Mouse (Mus musculus): ENCODE data around the gene Mc3r. TPM values are rescaled to one million over a fixed set of nuclear protein-coding genes. Genes with fewer than 3 reads are reported as not detected.
A peak's percentile ranks its signal among the peaks of the same experiment; 100 is the strongest.

Gene Mc3r
- total and polyA plus RNA-seq, 3 experiments: not detected

DNA sequence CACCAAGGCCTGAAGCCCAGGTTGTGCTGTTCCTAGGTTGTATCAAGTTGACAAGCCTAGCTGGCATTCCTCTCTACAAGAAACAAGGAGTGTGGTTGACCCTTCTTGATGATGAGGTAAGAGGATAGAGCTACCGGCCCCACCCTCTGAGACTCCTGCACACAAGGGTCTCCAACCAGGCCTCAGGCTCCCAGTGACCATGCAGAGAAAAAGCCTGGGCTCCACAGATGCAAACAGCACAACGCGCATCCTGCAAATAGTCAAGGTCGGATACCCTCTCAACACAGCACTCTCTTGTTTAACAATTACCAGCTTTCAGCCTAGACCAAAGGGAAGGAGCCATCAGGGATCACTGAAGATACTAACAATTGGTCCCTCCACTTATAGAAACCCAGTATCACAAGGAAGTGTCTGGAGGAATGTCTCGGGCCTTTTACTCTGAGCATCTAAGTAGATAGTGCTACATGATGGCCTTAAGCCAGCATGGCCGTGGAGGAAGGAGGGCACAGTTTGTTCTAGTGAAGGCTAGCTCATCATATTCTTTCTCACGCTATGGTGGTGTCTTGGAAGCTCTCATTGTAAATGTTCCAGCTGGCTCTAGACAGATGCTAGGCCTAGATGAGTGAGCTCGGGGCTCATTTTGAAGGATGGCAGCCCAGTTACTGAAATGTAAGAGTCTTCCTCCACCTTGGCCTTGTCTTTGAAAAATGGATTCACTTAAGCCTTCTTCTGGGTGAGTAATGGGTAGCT is 24.7 kb upstream of the Mc3r start:
- H3K79me2 ChIP-seq (replicated peaks; ENCODE audit: control insufficient read depth, extremely low read depth, insufficient read depth, poor library complexity, severe bottlenecking): no peaks in the 10 kb centered on the region
- in situ Hi-C loops (cut with MboI; ENCODE audit: low pct_ligation_motif_present, low pct_unique_long_range_greater_than_20kb, low sequenced_read_pairs) (loop anchor here (10.0 kb wide), 1 partner anchor 221 kb away; the partner anchor contains the start of gene Rtf2), dilution Hi-C loops (cut with MboI; ENCODE audit: extremely low pct_ligation_motif_present, extremely low pct_unique_long_range_greater_than_20kb, low sequenced_read_pairs) (no loop called here)
- peaks cover 2% of the 10 kb centered on the region for H3K9me3 ChIP-seq (replicated peaks; ENCODE audit: low read length)
- no peak overlapping the region for H3K27ac ChIP-seq (ENCODE audit: insufficient read depth, low read depth)
- TF ChIP-seq CHD2 (IDR thresholded peaks at IDR 0.05; ENCODE audit: low read length) (no peak), SMC3 (IDR thresholded peaks at IDR 0.05; ENCODE audit: low read depth, low read length) (no peak)
- H3K4me1 ChIP-seq (ENCODE audit: control insufficient read depth in 1 of 2, insufficient read depth in 2 of 2): 0 out of 4 replicates have a peak, but pooled peaks cover 0 to 2% of the 10 kb centered on the region in 2 experiments
- no peak overlapping the region for H3K9ac ChIP-seq (ENCODE audit: insufficient read depth, low read depth)
- H3K36me3 ChIP-seq (replicated peaks in 1 of 2; ENCODE audit: control insufficient read depth in 1 of 2, insufficient read depth in 1 of 2, low read length in 1 of 2): no peaks in the 10 kb centered on the region
- no peak overlapping the region for H3K4me2 ChIP-seq (ENCODE audit: insufficient read depth, low read depth, poor library complexity, severe bottlenecking)
- no peak overlapping the region for H3K4me3 ChIP-seq (replicated peaks in 1 of 3; ENCODE audit: low read depth in 2 of 3, low read length in 2 of 3, poor library complexity in 1 of 3)
- DNase-seq (ENCODE audit: extremely low read depth): no peak
- peaks cover 42% of the 10 kb centered on the region for H3K27me3 ChIP-seq (replicated peaks)

GRCm38 (mm10) chr2:172226945-172227344 is 21.3 kb upstream of the Mc3r start:
- no peak for TF ChIP-seq USF1 (IDR thresholded peaks at IDR 0.05; ENCODE audit: low read depth, low read length)
- TF ChIP-seq MAX (IDR thresholded peaks at IDR 0.05; ENCODE audit: low read length): no peak
- no peak for TF ChIP-seq TCF12 (IDR thresholded peaks at IDR 0.05; ENCODE audit: low read depth, low read length)
- TF ChIP-seq POLR2AphosphoS2 (IDR thresholded peaks at IDR 0.05; ENCODE audit: low read depth, low read length): no peak
- no peak for TF ChIP-seq PAX5 (IDR thresholded peaks at IDR 0.05; ENCODE audit: low read length)
- no peak for TF ChIP-seq USF2 (conservative IDR thresholded peaks at IDR 0.05; ENCODE audit: low read depth, low read length)
- TF ChIP-seq ZKSCAN1 (IDR thresholded peaks at IDR 0.05; ENCODE audit: borderline replicate concordance, low read depth, low read length): no peak
- TF ChIP-seq BHLHE40 (IDR thresholded peaks at IDR 0.05; ENCODE audit: low read depth, low read length): no peak
- TF ChIP-seq KAT2A (IDR thresholded peaks at IDR 0.05; ENCODE audit: insufficient replicate concordance, low read length): no peak
- no peak for TF ChIP-seq JUN (IDR thresholded peaks at IDR 0.05; ENCODE audit: insufficient read depth, low read depth, low read length)
- no peak for TF ChIP-seq TBP (conservative IDR thresholded peaks at IDR 0.05; ENCODE audit: low read depth, low read length)
- peak in 1 of 2 experiments; percentile 81; a peak in 3 of 4 replicates for TF ChIP-seq CTCF (conservative IDR thresholded peaks at IDR 0.05 in 1 of 2, IDR thresholded peaks at IDR 0.05 in 1 of 2; ENCODE audit: low read depth in 2 of 2, low read length in 2 of 2)
- no peak for TF ChIP-seq RCOR1 (conservative IDR thresholded peaks at IDR 0.05; ENCODE audit: low read depth, low read length)
- no peak for TF ChIP-seq EP300 (IDR thresholded peaks at IDR 0.05; ENCODE audit: low read length)
- no peak for TF ChIP-seq CHD2 (IDR thresholded peaks at IDR 0.05; ENCODE audit: low read length)
- no peak for TF ChIP-seq MAZ (IDR thresholded peaks at IDR 0.05; ENCODE audit: low read depth, low read length)
- TF ChIP-seq JUND (conservative IDR thresholded peaks at IDR 0.05; ENCODE audit: low read depth, low read length): no peak
- TF ChIP-seq GABPA (IDR thresholded peaks at IDR 0.05; ENCODE audit: insufficient replicate concordance, low read depth, low read length): no peak
- no peak for TF ChIP-seq MYC (IDR thresholded peaks at IDR 0.05; ENCODE audit: low read depth, low read length)
- peak; percentile 82 for TF ChIP-seq RAD21 (IDR thresholded peaks at IDR 0.05; ENCODE audit: low read depth, low read length)
- TF ChIP-seq MAFK (IDR thresholded peaks at IDR 0.05; ENCODE audit: insufficient replicate concordance, low read length): no peak
- TF ChIP-seq SIN3A (IDR thresholded peaks at IDR 0.05; ENCODE audit: low read length): no peak
- TF ChIP-seq SMC3 (IDR thresholded peaks at IDR 0.05; ENCODE audit: low read depth, low read length): peak; percentile 87
- TF ChIP-seq POLR2A (IDR thresholded peaks at IDR 0.05; ENCODE audit: low read depth, low read length): no peak
- TF ChIP-seq ZC3H11A (IDR thresholded peaks at IDR 0.05; ENCODE audit: low read depth, low read length): peak; percentile 35; the same call in 1 of the 2 replicates
- Histone ChIP-seq H3K27ac (ENCODE audit: insufficient read depth, low read depth) (no peak overlapping the region), H3K27me3 (replicated peaks) (peaks cover 60% of the 10 kb centered on the region), H3K4me3 (replicated peaks in 1 of 3; ENCODE audit: low read depth in 2 of 3, low read length in 2 of 3, poor library complexity in 1 of 3) (no peak overlapping the region), H3K9me3 (replicated peaks; ENCODE audit: low read length) (peaks cover 2% of the 10 kb centered on the region), H3K36me3 (replicated peaks in 1 of 2; ENCODE audit: control insufficient read depth in 1 of 2, insufficient read depth in 1 of 2, low read length in 1 of 2) (no peaks in the 10 kb centered on the region), H3K4me1 (ENCODE audit: control insufficient read depth in 1 of 2, insufficient read depth in 2 of 2) (no peaks in the 10 kb centered on the region), H3K9ac (ENCODE audit: insufficient read depth, low read depth) (no peak overlapping the region), H3K79me2 (replicated peaks; ENCODE audit: control insufficient read depth, extremely low read depth, insufficient read depth, poor library complexity, severe bottlenecking) (no peaks in the 10 kb centered on the region), H3K4me2 (ENCODE audit: insufficient read depth, low read depth, poor library complexity, severe bottlenecking) (no peak overlapping the region)
- DNase-seq (ENCODE audit: extremely low read depth): peak; percentile 62
- in situ Hi-C loops (cut with MboI; ENCODE audit: low pct_ligation_motif_present, low pct_unique_long_range_greater_than_20kb, low sequenced_read_pairs) (loop anchor here (10.0 kb wide), 1 partner anchor 218 kb away; the partner anchor contains the start of gene Rtf2), dilution Hi-C loops (cut with MboI; ENCODE audit: extremely low pct_ligation_motif_present, extremely low pct_unique_long_range_greater_than_20kb, low sequenced_read_pairs) (no loop called here)
